Mouse (Mus musculus): Measurements from ENCODE around the gene Zc3h18.

DNA sequence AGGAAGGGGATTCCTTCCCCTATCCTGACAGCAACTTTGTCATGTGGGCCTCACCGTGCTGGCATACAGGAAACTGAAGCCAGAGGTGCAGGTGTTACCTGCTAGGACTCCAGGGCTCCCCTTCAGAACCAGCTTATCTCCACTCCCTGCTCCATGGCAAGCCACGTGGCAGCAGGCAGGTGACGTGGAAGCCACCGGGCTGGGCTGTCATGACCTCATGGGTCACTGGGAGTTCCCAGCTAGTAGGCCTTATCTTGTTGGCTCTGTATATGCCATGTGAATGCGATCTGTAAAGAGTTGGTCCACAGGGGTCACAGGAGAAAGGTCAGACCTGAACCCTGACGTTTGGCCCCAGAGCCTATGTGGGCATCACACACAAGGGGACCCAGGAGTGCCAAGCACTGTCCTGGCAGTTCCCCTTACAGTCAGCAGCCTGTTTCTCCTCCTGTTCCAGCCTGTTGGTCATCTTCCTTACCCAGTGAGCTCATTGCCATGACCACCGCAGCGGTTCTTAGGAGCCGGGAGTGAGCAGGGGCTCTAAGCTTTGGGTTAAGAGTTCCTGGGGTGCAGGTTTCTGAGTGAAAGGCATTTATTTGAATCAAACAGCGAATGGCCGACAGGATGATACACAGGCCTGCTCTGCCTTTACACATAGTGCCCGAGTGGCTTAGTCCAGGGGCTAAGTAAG lies 45.8 kb upstream of the Zc3h18 start:
- TF ChIP-seq POLR2A (IDR thresholded peaks at IDR 0.05; ENCODE audit: insufficient read depth, low read depth, low read length) = no peak
- no peak for TF ChIP-seq CTCF (IDR thresholded peaks at IDR 0.05)
- TF ChIP-seq EP300 (IDR thresholded peaks at IDR 0.05; ENCODE audit: insufficient read depth, low read depth, low read length) = no peak
